Mouse (Mus musculus): ENCODE data around the gene Cpm. TPM values are rescaled to one million over a fixed set of nuclear protein-coding genes. Genes with fewer than 3 reads are reported as not detected.

Cpm gene
- polyA plus RNA-seq, 1 experiment from 2014 or later = 2.4 TPM

GRCm38 (mm10) chr10:117671930-117672666 is 42.8 kb downstream of the Cpm start:
- H3K4me3 ChIP-seq = no peak overlapping the region
- no peaks in the 10 kb centered on the region for H3K27me3 ChIP-seq
- no peaks in the 10 kb centered on the region for H3K36me3 ChIP-seq
- no peak for ATAC-seq (replicated peaks; ENCODE audit: insufficient number of reproducible peaks, insufficient read depth, low FRiP score, low read depth)
- H3K4me2 ChIP-seq = no peak overlapping the region
- H3K9ac ChIP-seq = no peak overlapping the region
- H3K9me3 ChIP-seq (replicated peaks) = no peaks in the 10 kb centered on the region
- 85% methylated on average over 13 of the region's 13 CpGs for WGBS
- no peak overlapping the region for H3K27ac ChIP-seq
- H3K4me1 ChIP-seq (replicated peaks) = peaks cover 15% of the 10 kb centered on the region

GRCm38 (mm10) chr10:117672693-117673092 is 43.4 kb downstream of the Cpm start:
- Histone ChIP-seq H3K27ac (no peak overlapping the region), H3K4me2 (no peak overlapping the region), H3K4me3 (no peak overlapping the region), H3K27me3 (no peaks in the 10 kb centered on the region), H3K9me3 (replicated peaks) (no peaks in the 10 kb centered on the region), H3K36me3 (no peaks in the 10 kb centered on the region), H3K9ac (no peak overlapping the region), H3K4me1 (replicated peaks) (peaks cover 15% of the 10 kb centered on the region)
- no peak for ATAC-seq (replicated peaks; ENCODE audit: insufficient number of reproducible peaks, insufficient read depth, low FRiP score, low read depth)
- WGBS = 42% methylated on average over 7 of the region's 7 CpGs

GRCm38 (mm10) chr10:117673913-117674312 is 44.6 kb downstream of the Cpm start:
- H3K27ac ChIP-seq = no peak overlapping the region
- no peak for ATAC-seq (replicated peaks; ENCODE audit: insufficient number of reproducible peaks, insufficient read depth, low FRiP score, low read depth)
- H3K9me3 ChIP-seq (replicated peaks) = no peaks in the 10 kb centered on the region
- 83% methylated on average over 1 of the region's 1 CpGs for WGBS
- H3K4me1 ChIP-seq (replicated peaks) = peaks cover 15% of the 10 kb centered on the region
- no peaks in the 10 kb centered on the region for H3K27me3 ChIP-seq
- H3K36me3 ChIP-seq = no peaks in the 10 kb centered on the region
- H3K9ac ChIP-seq = no peak overlapping the region
- no peak overlapping the region for H3K4me3 ChIP-seq
- H3K4me2 ChIP-seq = no peak overlapping the region

- ATAC-seq (replicated peaks; ENCODE audit: insufficient number of reproducible peaks, insufficient read depth, low FRiP score, low read depth) = no peak
- Histone ChIP-seq H3K4me1 (replicated peaks) (peaks cover 15% of the 10 kb centered on the region), H3K27ac (no peak overlapping the region), H3K27me3 (no peaks in the 10 kb centered on the region), H3K9ac (no peak overlapping the region), H3K4me3 (no peak overlapping the region), H3K4me2 (no peak overlapping the region), H3K36me3 (no peaks in the 10 kb centered on the region), H3K9me3 (replicated peaks) (no peaks in the 10 kb centered on the region)
- WGBS = 78% methylated on average over 3 of the region's 3 CpGs
Observed at GRCm38 (mm10) chr10:117674359-117675019, 45.2 kb downstream of the Cpm start.

- peak overlapping the region; percentile 71 for H3K4me2 ChIP-seq
- no peak overlapping the region for H3K9ac ChIP-seq
- H3K4me1 ChIP-seq (replicated peaks) = peaks cover 15% of the 10 kb centered on the region
- peak; percentile 48; the same call in 1 of the 2 replicates for ATAC-seq (replicated peaks; ENCODE audit: insufficient number of reproducible peaks, insufficient read depth, low FRiP score, low read depth)
- peak overlapping the region; percentile 40 for H3K4me3 ChIP-seq
- 34% methylated on average over 20 of the region's 20 CpGs for WGBS
- no peaks in the 10 kb centered on the region for H3K27me3 ChIP-seq
- no peak overlapping the region for H3K27ac ChIP-seq
- H3K36me3 ChIP-seq = no peaks in the 10 kb centered on the region
- H3K9me3 ChIP-seq (replicated peaks) = no peaks in the 10 kb centered on the region
Observed at GRCm38 (mm10) chr10:117675096-117676035, 46.1 kb downstream of the Cpm start.

- H3K27me3 ChIP-seq = no peaks in the 10 kb centered on the region
- H3K27ac ChIP-seq = no peak overlapping the region
- WGBS = 24% methylated on average over 19 of the region's 19 CpGs
- H3K4me3 ChIP-seq = peak overlapping the region; percentile 40
- H3K4me2 ChIP-seq = peak overlapping the region; percentile 71
- no peak overlapping the region for H3K9ac ChIP-seq
- H3K4me1 ChIP-seq (replicated peaks) = peaks cover 15% of the 10 kb centered on the region
- H3K9me3 ChIP-seq (replicated peaks) = no peaks in the 10 kb centered on the region
- no peak for ATAC-seq (replicated peaks; ENCODE audit: insufficient number of reproducible peaks, insufficient read depth, low FRiP score, low read depth)
- no peaks in the 10 kb centered on the region for H3K36me3 ChIP-seq
Observed at GRCm38 (mm10) chr10:117676036-117676643, 46.8 kb downstream of the Cpm start.

DNA sequence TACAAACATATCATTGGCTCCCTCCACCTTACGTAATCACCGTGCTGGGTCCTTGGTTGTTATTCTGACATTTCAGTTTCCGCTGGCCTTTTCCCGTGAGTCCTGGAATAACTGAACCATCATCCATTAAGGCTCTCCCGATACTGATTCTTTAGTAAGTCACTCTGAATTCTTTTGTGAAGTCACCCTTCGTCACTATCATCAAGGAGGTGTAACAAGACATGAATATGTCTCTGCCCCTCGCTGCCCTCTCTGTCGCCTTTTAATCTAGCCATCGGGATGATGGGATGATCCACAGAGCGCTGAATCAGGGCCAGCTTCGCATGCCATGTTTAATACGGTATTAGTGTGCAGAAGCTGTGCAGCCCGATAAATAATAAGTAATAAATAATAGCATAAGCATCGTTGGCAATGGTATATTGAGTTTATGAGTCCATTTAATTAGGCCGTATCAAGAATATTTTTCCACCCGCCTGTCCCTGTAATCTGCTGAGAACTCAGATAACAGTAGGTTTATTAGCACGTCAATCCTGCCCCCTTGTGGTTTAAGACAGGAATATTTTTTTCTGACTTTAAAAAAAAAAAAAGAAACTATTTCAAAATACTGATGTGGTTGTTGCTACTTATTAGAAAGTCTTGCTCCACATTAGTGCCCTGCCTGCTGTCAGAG is 47.5 kb downstream of the Cpm start:
- whole genome bisulfite sequencing = 24% methylated on average over 17 of the region's 17 CpGs
- no peak overlapping the region for H3K9ac ChIP-seq
- H3K4me1 ChIP-seq (replicated peaks) = peaks cover 15% of the 10 kb centered on the region
- ATAC-seq (replicated peaks; ENCODE audit: insufficient number of reproducible peaks, insufficient read depth, low FRiP score, low read depth) = no peak
- peak overlapping the region; percentile 71 for H3K4me2 ChIP-seq
- H3K36me3 ChIP-seq = no peaks in the 10 kb centered on the region
- no peaks in the 10 kb centered on the region for H3K9me3 ChIP-seq (replicated peaks)
- H3K27ac ChIP-seq = no peak overlapping the region
- H3K4me3 ChIP-seq = peak overlapping the region; percentile 40
- no peaks in the 10 kb centered on the region for H3K27me3 ChIP-seq

GRCm38 (mm10) chr10:117677494-117678236 is 48.4 kb downstream of the Cpm start:
- WGBS = 72% methylated on average over 13 of the region's 13 CpGs
- no peaks in the 10 kb centered on the region for H3K9me3 ChIP-seq (replicated peaks)
- no peaks in the 10 kb centered on the region for H3K36me3 ChIP-seq
- H3K27ac ChIP-seq = no peak overlapping the region
- peaks cover 15% of the 10 kb centered on the region for H3K4me1 ChIP-seq (replicated peaks)
- H3K4me2 ChIP-seq = no peak overlapping the region
- no peak overlapping the region for H3K4me3 ChIP-seq
- no peak overlapping the region for H3K9ac ChIP-seq
- H3K27me3 ChIP-seq = no peaks in the 10 kb centered on the region
- no peak for ATAC-seq (replicated peaks; ENCODE audit: insufficient number of reproducible peaks, insufficient read depth, low FRiP score, low read depth)

GRCm38 (mm10) chr10:117678357-117678756 is 49.1 kb downstream of the Cpm start:
- H3K4me3 ChIP-seq = no peak overlapping the region
- no peak overlapping the region for H3K27ac ChIP-seq
- peaks cover 15% of the 10 kb centered on the region for H3K4me1 ChIP-seq (replicated peaks)
- H3K9me3 ChIP-seq (replicated peaks) = no peaks in the 10 kb centered on the region
- no peaks in the 10 kb centered on the region for H3K27me3 ChIP-seq
- no peak overlapping the region for H3K4me2 ChIP-seq
- H3K36me3 ChIP-seq = no peaks in the 10 kb centered on the region
- H3K9ac ChIP-seq = no peak overlapping the region
- no peak for ATAC-seq (replicated peaks; ENCODE audit: insufficient number of reproducible peaks, insufficient read depth, low FRiP score, low read depth)
- WGBS = 56% methylated on average over 5 of the region's 5 CpGs

- ATAC-seq (replicated peaks; ENCODE audit: insufficient number of reproducible peaks, insufficient read depth, low FRiP score, low read depth) = no peak
- peaks cover 15% of the 10 kb centered on the region for H3K4me1 ChIP-seq (replicated peaks)
- no peak overlapping the region for H3K4me2 ChIP-seq
Observed at GRCm38 (mm10) chr10:117679029-117679686, 49.9 kb downstream of the Cpm start.

More at GRCm38 (mm10) chr10:117679029-117679686, 49.9 kb downstream of the Cpm start:
- Histone ChIP-seq H3K9me3 (replicated peaks) (no peaks in the 10 kb centered on the region), H3K27me3 (no peaks in the 10 kb centered on the region), H3K9ac (no peak overlapping the region), H3K36me3 (no peaks in the 10 kb centered on the region), H3K27ac (no peak overlapping the region), H3K4me3 (no peak overlapping the region)
- 81% methylated on average over 5 of the region's 5 CpGs for WGBS
